In the genomic region with DNA sequence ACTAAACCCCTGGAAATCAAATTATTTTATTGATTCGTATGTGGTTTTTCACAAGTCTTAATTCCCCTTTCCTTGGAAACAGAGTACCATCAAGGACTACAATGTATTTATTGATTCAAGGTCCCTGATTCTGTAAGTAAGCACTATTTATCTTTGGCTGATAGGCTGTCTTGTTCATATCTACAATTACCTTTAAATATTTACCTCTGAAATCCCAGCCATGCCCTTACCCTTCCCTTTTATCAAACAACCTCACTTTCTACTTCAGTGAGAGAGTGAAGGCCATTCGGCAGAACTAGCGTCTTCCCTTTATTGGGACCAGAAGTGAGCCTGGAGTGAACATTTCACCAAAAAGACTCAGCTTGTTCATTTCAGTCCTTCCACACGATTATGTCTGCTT, we compare ENCODE assay signal across 16 mouse cellular contexts. TPM values are rescaled to one million over a fixed set of nuclear protein-coding genes. Genes with fewer than 3 reads are reported as not detected.
"Had no signal": no experiment of that assay in that cellular context is flagged by ENCODE, and none has a peak within 500 bp of the region (broad histone marks: within the 10 kb centered on the region; RNA-seq: fewer than 3 reads in every experiment).

No protein-coding gene starts in this region.

- H3K4me2 ChIP-seq: neural tube, embryonic 12.5 days; neural tube, embryonic 13.5 days; neural tube, embryonic 15.5 days had no signal

- H3K9me3 ChIP-seq: neural tube, embryonic 12.5 days; neural tube, embryonic 13.5 days; neural tube, embryonic 15.5 days had no signal

- H3K4me3 ChIP-seq: neural tube, embryonic 12.5 days; neural tube, embryonic 13.5 days; neural tube, embryonic 15.5 days had no signal

- H3K4me1 ChIP-seq: neural tube, embryonic 12.5 days; neural tube, embryonic 13.5 days; neural tube, embryonic 15.5 days had no signal

- H3K27ac ChIP-seq: neural tube, embryonic 12.5 days; neural tube, embryonic 13.5 days; neural tube, embryonic 15.5 days had no signal

- H3K9ac ChIP-seq: neural tube, embryonic 12.5 days; neural tube, embryonic 13.5 days; neural tube, embryonic 15.5 days had no signal

- H3K36me3 ChIP-seq: neural tube, embryonic 12.5 days; neural tube, embryonic 13.5 days; neural tube, embryonic 15.5 days had no signal

- H3K27me3 ChIP-seq: neural tube, embryonic 12.5 days; neural tube, embryonic 13.5 days; neural tube, embryonic 15.5 days had no signal

- DNase-seq: retina, postnatal 1 day; right cerebral cortex, adult 18-20 months; right cerebral cortex, postnatal 14 days; right cerebral cortex, postnatal 25 days; right cerebral cortex, postnatal 4 days; spleen, adult 18-20 months; thymus, adult 18-20 months; thymus, adult 2 months; thymus, postnatal 14 days; thymus, postnatal 25 days; thymus, postnatal 36 days; thymus, postnatal 4 days had no signal

RNA-seq across cellular contexts. Expression of a gene that starts 50.5 kb away (rescaled TPM):
- total RNA-seq: neutrophil, adult 5-6 weeks had no signal
